Mouse (Mus musculus): ENCODE measurements at regions not wholly inside any gene's neighbourhood (a gene's known extent, or its start where the extent isn't known, plus 50 kb on each side); places are given as distances from the start of the nearest gene placed in this dataset.

DNA sequence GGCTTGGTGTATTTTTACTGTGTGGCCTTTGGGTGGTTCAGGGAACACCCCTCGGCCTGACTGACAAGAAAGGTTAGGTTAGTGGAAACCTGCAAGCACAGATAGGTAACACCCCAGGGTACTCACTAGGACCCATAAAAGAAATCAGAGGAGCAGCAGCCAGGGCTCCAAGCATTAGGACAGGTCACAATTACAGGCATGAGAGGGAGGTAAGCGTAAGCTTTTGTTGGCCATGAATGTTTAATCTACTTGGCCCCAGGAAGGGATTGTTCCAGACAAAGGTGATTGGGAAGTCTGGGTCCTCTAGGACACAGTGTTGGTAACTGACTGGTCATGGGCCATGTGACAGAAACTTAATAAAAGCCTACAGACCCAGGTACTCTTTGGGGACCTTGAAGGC is 235.5 kb downstream of the Opa1 start:
- ChIA-PET CTCF (interaction anchor here in 1 of 4 experiments (0.8 to 0.9 kb wide), 3 partner anchors 34 to 373 kb away, joined by 3 read pairs; no protein-coding TSS in a partner anchor), POLR2A (interaction anchor here in 2 of 4 experiments (0.5 to 3.3 kb wide), 14 partner anchors 8 to 254 kb away, joined by 3 to 14 read pairs (median 3); partner anchors contain the start of gene Hes1 (in 1 of the 2))

DNA sequence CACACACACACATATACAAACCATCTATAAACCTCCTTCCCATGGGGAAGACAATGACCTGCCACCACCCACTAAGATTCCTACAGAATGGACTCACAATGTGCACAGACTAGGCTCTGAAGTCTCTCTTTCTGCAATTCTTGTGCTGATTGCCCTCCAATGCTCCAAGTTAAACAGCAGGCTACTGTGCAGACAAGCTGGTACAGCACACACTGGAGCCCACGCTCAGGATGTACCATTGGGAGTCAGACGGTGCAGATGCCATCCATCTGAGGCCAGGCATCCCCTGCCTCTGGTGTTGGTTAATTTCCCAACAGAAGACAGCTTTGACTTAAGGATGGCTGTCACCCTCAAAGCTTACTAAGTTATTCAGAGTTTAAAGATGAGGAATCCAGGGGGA is 236.1 kb downstream of the Opa1 start:
- ChIA-PET POLR2A (interaction anchor here in 3 of 4 experiments (0.6 to 1.0 kb wide), 4 partner anchors 28 to 335 kb away, joined by 3 to 4 read pairs (median 3); no protein-coding TSS in a partner anchor), CTCF (interaction anchor here in 1 of 4 experiments (1.0 kb wide), 1 partner anchor 716 kb away, joined by 3 read pairs; no protein-coding TSS in a partner anchor)

DNA sequence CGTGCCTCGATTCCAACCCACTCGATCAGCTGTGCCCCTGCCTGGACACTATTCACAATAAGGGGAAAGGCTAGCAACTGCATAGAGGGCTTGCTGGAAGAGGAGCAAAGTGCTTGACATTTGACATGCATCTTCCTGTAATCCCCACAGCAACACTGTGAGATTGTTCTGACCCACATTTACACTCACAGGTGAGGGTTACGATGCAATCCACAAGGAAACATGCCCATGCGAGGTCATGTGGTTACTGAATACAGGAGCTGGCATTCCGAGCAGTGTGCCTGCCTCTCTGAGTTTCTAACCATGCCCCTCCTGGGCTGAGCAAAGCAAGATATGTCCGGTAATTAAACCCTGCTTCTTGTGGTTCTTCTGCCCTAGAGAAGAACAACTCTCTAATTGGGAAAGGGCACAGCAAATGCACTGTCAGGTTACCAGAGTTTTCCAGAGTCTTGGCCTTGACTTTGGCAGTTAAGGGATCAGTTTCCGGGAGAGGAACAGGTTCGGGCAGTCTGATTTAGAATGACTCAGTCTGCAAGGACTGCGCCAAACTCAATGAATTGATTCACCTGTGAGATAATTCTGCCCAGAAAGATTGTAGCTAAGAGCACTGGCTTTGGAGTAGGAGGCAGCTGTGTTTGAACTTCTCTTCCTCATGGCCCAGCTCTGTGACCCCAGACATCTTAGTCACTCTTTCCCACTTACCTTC is 236.7 kb downstream of the Opa1 start:
- ChIA-PET POLR2A (interaction anchor here (0.6 to 1.4 kb wide), 5 partner anchors 41 to 335 kb away, joined by 3 to 7 read pairs (median 3); no protein-coding TSS in a partner anchor), CTCF (interaction anchor here in 1 of 4 experiments (1.0 kb wide), 1 partner anchor 715 kb away, joined by 3 read pairs; no protein-coding TSS in a partner anchor)

DNA sequence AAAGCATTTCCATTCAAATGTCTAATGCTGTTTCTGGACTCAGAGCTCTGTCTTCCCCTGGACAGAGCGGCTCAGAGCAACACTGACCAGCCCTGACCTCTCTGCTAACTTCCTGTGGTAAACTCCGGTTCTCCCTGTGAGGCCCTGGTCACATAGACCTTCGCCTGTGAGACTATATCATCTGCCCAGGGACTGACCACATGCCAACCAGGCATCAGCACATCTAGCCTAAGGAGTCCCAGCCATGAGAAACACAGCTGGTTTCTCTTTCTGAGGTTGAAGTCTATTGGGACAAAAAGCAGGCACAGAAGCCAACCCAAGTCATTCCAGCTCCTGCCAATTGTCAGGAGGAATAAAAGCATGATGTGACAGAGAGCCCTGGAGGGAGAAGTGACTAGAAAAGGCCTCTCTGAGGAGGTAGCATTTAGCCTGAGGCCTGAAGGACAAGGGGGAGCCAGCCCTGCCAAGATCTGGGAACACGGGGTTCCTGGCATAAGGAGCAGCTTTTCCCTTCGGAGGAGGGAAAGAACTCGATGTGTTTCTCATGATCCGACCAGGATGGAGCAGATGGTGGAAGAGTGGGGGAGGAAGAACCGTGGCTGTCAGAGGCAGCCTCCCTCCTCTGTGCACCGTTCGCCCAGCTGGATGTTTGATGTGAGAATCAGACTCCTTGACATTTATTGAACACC is 237.7 kb downstream of the Opa1 start:
- POLR2A ChIA-PET: interaction anchor here in 3 of 4 experiments (0.6 to 1.4 kb wide), 6 partner anchors 42 to 1712 kb away, joined by 3 to 7 read pairs (median 4); no protein-coding TSS in a partner anchor

DNA sequence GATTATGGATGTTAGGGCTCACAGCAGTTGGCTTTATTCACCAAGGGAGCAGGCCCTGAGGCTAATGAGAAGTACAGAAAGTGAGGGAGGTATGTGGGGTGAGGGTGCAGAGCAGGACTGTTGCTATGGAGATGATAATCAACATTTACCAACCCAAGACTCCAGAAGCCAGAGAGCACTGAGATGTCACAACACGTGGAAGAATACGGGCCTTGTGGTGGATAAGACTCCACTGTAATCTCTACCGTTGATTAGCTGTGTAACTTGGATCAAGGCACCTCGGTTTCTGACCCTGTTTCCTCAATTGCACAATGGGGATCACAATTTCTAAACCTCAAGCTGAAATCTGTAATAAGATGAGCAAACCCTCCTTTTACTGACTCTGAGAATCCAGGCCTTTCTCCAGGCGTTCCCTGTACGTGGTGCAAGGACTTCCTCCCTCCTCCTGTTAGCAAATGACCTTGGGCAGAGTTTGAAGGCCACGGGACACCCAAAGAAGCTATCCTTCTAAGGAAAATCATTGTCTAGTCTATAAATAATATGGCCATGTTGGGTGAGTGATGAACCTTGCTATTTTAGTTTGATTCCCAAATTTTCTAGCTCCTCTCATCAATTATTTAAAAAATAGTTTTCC is 239.8 kb downstream of the Opa1 start:
- ChIA-PET POLR2A (interaction anchor here in 2 of 4 experiments (0.6 to 0.8 kb wide), 2 partner anchors 60 to 353 kb away, joined by 3 to 4 read pairs; no protein-coding TSS in a partner anchor), CTCF (interaction anchor here in 1 of 4 experiments (0.9 kb wide), 1 partner anchor 9 kb away, joined by 3 read pairs; no protein-coding TSS in a partner anchor)

More for the DNA sequence above, 237.7 kb downstream of the Opa1 start:
- CTCF ChIA-PET: interaction anchor here in 1 of 4 experiments (0.5 kb wide), 1 partner anchor 368 kb away, joined by 8 read pairs; no protein-coding TSS in a partner anchor

DNA sequence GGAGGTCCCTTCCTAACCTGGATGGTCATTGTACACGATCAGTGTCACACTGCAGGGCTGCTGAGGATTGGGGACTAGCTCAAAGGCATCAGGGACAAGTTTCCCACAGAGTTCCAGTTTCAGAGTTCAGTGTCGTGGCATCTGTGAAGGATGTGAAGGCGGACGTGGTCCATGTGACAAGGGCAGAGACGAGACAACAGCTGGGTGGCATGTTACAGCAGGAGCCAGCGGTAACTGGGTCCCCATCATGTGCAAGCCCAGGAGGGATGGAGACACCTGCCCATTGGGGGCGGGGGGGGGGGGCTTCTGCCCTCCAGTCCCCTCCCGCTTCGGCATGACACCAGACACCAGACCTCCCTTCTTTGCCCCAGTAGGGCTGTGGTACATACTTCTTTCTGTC is 241.6 kb downstream of the Opa1 start:
- CTCF ChIA-PET: interaction anchor here in 1 of 4 experiments (0.8 kb wide), 1 partner anchor 221 kb away, joined by 9 read pairs; no protein-coding TSS in a partner anchor

DNA sequence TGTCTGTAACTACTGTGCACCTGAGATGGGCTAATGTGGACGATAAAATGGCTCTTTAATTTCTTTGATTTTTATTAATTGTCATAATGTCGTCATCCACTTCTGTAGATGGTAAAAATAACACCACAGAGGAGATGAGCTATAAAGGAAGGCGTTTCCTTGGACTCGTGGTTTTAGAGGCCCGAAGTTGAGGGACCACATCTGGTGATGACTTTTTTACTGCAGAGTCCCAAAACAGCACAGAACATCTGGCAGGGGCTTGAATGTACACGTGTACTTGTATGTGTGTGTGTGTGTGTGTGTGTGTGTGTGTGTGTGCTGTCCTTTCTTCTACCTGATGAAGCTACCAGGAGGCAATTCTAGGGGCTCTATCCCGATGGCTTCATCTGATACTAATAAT is 242.1 kb upstream of the Hes1 start:
- POLR2A ChIA-PET: interaction anchor here in 3 of 4 experiments (0.5 to 2.6 kb wide), 18 partner anchors 8 to 429 kb away, joined by 3 to 14 read pairs (median 4); partner anchors contain the start of gene Hes1 (in 1 of the 3)
- CTCF ChIA-PET: interaction anchor here in 1 of 4 experiments (1.0 kb wide), 1 partner anchor 26 kb away, joined by 5 read pairs; no protein-coding TSS in a partner anchor

More for the DNA sequence above, 241.6 kb downstream of the Opa1 start:
- POLR2A ChIA-PET: interaction anchor here in 2 of 4 experiments (0.7 to 1.1 kb wide), 3 partner anchors 8 to 246 kb away, joined by 3 read pairs; no protein-coding TSS in a partner anchor

DNA sequence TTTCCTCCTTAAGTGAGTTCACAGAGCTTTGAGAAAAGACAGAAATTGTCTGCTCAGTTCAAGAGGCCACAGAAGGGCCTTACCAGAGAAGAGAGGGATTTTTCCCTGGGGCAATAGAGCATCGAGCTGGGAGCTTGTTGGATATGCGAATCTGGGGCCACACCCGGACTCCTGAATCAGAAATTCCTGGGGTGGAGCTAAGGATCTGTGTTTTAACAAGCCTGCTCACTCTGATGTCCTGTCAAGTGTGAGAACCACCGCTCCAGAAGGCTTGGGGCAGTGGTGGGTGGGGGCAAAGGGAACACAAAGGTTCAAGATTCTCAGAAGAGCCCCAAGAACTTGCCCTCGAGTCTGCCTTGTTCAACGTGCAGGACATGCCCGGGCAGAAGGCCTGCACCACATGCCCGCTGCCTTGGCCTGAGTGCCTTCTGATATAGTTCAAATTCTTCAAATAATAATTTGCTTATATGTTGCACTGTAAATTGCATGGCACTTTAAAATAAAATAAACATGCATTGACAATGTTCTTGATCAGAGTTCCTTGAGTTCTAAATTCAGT is 241.3 kb upstream of the Hes1 start:
- ChIA-PET POLR2A (interaction anchor here in 3 of 4 experiments (0.6 to 2.6 kb wide), 24 partner anchors 9 to 429 kb away, joined by 3 to 14 read pairs (median 4); partner anchors contain the start of gene Hes1 (in 1 of the 3)), CTCF (interaction anchor here in 2 of 4 experiments (0.5 to 0.6 kb wide), 2 partner anchors 251 to 371 kb away, joined by 5 to 6 read pairs; no protein-coding TSS in a partner anchor)

DNA sequence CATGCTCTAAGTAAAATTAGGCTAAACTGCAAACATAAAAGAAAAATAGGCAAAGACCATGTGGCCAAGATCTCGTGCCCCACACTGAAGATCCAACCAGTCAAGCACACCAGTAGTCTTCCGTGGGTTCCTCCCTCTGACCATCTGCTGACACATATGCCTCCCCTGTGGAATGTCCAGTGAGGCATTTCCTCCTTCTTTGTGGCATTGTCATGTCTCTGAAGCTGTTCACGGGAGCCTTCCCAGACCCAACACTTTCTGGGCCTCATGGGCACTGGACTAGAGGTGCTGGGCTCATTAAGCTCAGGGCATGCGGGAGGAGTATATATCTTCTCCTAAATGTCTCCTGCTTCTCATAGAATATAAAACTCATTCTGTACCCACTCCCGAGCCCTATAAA is 237.3 kb upstream of the Hes1 start:
- ChIA-PET CTCF (interaction anchor here in 1 of 4 experiments (1.7 kb wide), 1 partner anchor 22 kb away, joined by 5 read pairs; no protein-coding TSS in a partner anchor), POLR2A (no interaction called here)

DNA sequence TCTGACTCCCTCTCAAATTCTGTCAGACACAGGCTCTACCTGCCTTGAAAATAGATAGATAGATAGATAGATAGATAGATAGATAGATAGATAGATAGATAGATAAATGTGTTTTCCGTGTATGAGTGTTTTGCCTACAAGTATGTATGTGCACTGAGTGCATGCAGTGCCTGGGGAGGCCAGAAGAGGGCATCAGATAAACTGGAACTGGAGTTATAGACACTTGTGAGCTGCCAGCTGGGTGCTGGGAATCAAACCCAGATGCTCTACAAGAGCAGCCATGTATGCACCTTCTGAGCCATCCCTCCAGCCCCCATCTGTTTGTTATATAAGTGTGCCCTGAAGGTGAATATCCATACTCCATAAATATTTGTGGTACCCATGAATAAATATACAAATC is 236.4 kb upstream of the Hes1 start:
- POLR2A ChIA-PET: no interaction called here
- CTCF ChIA-PET: interaction anchor here in 3 of 4 experiments (0.7 to 1.7 kb wide), 3 partner anchors 9 to 393 kb away, joined by 3 to 5 read pairs (median 3); no protein-coding TSS in a partner anchor

DNA sequence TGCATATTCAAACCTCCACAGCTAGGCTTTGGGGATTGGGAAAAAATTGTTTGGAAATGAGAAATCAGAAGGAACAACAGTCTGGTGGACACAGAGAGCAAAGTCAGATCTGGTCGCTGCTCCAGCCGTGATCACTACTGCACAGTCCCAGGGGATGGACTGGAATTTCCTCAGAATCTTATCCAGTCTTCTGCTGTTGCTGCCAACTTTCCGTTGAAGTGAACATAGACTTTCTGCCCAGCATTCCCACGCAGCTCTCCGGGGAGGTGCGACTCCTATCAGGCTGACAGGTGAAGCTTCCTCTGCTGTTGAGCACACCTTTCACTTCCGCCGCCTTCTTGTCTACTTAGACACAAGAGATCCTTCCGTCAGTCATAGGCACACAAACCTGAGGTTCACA is 234.7 kb upstream of the Hes1 start:
- CTCF ChIA-PET: no interaction called here
- POLR2A ChIA-PET: interaction anchor here in 2 of 4 experiments (0.6 to 1.2 kb wide), 3 partner anchors 9 to 15 kb away, joined by 3 read pairs; no protein-coding TSS in a partner anchor

DNA sequence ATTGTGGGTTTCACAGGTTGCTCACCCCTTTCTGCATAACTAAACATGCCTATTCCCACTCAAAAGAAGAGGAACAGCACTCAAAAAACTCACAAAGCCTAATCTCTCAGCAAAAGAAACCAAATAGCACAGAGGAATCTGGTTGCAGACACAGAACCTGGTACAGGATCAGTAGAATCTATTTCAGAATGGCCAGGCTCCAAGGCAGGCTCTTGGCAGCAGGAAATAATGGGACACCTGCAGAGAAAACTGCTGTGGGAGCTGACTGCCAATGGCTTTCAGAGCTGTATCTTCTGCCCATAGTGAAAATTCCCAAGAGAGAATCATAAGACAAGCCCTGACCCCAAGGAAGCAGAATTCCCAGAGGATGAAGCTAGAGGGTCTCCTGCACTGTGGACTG is 234.1 kb upstream of the Hes1 start:
- ChIA-PET POLR2A (interaction anchor here in 1 of 4 experiments (1.2 kb wide), 1 partner anchor 16 kb away, joined by 3 read pairs; no protein-coding TSS in a partner anchor), CTCF (no interaction called here)

DNA sequence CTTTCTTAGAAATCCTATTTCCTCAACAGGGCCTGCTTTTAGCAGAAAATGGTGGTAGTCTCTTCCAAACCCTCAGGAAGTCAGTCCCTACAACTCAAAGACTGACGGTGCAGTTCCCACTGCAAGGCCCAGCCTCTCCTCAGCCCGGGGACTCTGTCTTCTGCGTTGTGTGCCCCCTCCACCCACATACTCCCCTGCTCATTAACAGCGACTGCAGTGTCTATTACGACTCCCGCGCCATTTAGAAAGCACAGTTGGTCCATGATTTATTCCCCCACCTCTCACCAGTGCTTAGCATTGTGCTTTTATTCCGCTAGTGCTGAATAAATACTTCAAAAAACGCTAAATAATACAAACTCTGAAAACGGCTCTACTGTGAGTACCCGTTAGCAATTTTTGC is 230.9 kb upstream of the Hes1 start:
- CTCF ChIA-PET: no interaction called here
- POLR2A ChIA-PET: no interaction called here

DNA sequence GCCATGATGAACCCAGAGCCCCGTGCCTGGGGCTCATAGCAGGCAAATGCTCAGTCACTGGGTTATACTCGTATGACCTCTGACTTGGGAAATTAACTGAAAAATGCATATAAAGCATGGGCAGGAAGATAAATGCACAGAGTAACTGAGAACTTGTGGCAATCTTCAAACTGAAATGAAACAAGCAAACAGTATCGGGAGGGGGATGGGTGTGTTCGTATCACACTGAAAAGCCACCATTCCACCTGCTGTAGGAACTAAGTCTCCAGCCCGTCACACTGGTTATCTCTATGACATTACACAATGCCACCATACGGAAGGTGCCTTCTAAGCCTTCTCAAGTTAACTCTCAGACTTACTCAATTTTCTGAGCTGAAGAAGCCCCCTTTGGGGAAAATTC is 230.3 kb upstream of the Hes1 start:
- CTCF ChIA-PET: no interaction called here
- POLR2A ChIA-PET: no interaction called here

DNA sequence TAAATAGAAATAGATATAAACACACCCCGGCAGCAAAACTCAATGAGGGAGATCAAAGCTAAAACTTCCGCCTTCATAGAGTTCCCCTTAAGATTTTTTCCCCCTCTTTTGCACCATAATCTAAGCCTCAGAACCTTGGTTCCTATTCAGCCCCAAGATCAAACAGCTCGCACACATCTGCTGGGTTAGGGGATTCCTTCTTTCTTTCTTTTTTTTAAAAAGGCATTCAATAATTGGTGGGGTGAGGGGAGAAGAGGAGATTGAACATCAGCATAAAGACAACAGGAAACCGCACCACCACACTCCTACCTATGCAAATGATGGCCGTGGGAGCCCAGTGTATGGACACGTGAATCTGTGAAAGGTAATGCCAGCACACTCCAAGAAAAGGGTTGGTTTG is 229.5 kb upstream of the Hes1 start:
- CTCF ChIA-PET: interaction anchor here in 1 of 4 experiments (0.6 kb wide), 1 partner anchor 943 kb away, joined by 9 read pairs; no protein-coding TSS in a partner anchor
- POLR2A ChIA-PET: interaction anchor here in 1 of 4 experiments (0.6 kb wide), 2 partner anchors 73 to 259 kb away, joined by 3 to 4 read pairs; no protein-coding TSS in a partner anchor

DNA sequence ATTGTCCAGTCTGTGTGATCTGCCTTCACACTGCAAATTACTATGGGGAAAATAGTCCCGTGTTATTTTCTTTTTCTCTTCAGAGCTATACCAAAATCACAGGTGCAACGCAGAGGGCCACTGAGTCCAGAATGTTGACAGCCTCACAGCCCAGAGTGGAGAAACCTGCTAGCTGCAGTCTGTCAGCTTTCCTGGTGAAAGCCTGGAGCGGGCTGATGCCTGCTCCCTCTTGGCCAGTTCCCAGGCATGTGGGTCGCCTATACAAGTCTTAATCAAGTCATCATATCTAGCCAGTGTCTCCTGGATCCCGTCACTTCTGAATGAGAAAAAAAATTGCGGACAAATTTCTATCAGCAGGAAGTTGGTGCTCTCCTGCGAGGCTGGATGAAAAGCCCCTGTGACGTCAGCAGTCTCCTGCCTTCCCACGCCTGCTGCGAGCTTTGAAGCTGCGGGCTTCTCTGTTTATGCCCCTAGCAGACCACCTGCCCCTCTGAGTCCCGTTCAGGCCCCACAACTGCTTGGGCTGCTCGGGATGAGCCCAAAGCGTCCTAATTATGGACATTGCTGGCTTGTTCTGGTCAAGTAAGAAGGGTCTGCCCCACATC is 227.1 kb upstream of the Hes1 start:
- ChIA-PET POLR2A (interaction anchor here in 1 of 4 experiments (1.0 to 1.3 kb wide), 2 partner anchors 14 to 226 kb away, joined by 3 to 4 read pairs; no protein-coding TSS in a partner anchor), CTCF (interaction anchor here in 1 of 4 experiments (0.6 kb wide), 1 partner anchor 69 kb away, joined by 4 read pairs; no protein-coding TSS in a partner anchor)

DNA sequence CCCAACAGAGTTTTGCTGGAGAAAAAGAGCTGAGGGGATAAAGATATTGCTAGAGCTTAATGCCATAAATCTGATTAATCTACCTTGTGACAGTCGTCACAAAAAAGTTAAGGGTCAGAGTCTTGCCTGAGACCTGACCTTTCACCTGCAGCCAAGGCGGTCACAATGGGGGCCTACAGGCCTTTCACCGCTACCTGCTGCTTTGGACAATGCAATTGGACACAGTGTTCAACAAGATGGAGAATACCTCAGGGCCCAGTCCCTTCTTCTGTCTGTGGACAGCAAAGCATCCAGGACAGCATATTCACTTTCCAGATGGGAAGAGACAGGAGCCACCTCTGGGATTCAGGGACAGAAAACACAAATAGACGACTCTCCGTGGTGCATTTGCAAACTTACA is 226.3 kb upstream of the Hes1 start:
- POLR2A ChIA-PET: interaction anchor here in 2 of 4 experiments (0.7 to 1.3 kb wide), 2 partner anchors 15 to 385 kb away, joined by 4 read pairs; no protein-coding TSS in a partner anchor
- CTCF ChIA-PET: interaction anchor here in 3 of 4 experiments (0.6 kb wide), 4 partner anchors 53 to 476 kb away, joined by 3 to 9 read pairs (median 4); no protein-coding TSS in a partner anchor
